Mouse (Mus musculus): ENCODE results near the gene Uox. TPM values are rescaled to one million over a fixed set of nuclear protein-coding genes. Genes with fewer than 3 reads are reported as not detected.

Gene Uox
- polyA plus RNA-seq, 1 experiment = not detected

DNA sequence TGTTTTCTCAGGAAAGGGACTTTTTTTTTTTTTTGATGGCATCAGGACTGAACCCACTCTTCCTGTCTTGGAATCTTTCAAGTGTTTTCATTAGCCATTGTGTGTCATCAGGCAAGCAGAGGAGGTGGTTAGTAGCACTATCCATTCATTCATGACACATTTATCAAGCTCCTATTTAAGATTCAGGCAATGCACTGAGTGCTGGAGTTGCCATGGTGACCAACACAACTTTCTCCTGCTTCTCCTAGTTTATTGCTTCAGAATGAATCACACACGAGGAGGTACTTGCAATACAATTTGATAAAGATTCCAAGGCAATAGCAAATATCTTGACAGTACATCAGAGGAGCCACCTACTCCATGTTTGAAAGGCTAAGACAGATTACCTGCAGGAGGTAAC lies 37.1 kb downstream of the Uox start:
- DNase-seq (ENCODE audit: low read depth in 1 of 2, low spot score in 2 of 2) = no peak
- no peaks in the 10 kb centered on the region for H3K4me1 ChIP-seq (ENCODE audit: control insufficient read depth, insufficient read depth, insufficient read length)
- no peak for TF ChIP-seq POLR2A (IDR thresholded peaks at IDR 0.05; ENCODE audit: low read depth, low read length)
- no peak for TF ChIP-seq CTCF (IDR thresholded peaks at IDR 0.05; ENCODE audit: extremely low read depth, insufficient read depth, insufficient read length, insufficient replicate concordance)
- H3K27me3 ChIP-seq (ENCODE audit: control insufficient read depth, insufficient read depth, low read length) = no peaks in the 10 kb centered on the region
- no peak overlapping the region for H3K27ac ChIP-seq (ENCODE audit: insufficient read depth, low read length)
- no peak overlapping the region for H3K4me3 ChIP-seq (ENCODE audit: extremely low read depth, insufficient read depth, insufficient read length)
- no peaks in the 10 kb centered on the region for H3K36me3 ChIP-seq (ENCODE audit: control insufficient read depth, insufficient read depth, low read length)
- WGBS = 59% methylated on average over 1 of the region's 1 CpGs

DNA sequence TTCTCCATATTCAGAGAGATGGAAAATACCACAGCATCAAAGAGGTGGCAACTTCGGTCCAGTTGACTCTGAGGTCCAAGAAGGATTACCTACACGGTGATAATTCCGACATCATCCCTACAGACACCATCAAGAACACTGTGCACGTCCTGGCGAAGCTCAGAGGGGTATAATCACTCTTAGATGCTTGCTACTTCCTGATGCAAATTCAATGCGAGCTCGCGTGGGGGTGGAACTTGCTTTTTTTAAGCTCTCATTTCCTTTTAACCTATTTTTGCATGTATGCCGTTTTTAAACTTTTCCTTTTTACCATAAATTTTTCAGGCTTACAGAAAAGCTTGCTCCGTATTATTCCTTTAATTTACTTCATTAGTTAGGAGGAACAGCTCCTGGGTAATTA lies 40.1 kb downstream of the Uox start:
- no peaks in the 10 kb centered on the region for H3K27me3 ChIP-seq (ENCODE audit: control insufficient read depth, insufficient read depth, low read length)
- no peak overlapping the region for H3K4me3 ChIP-seq (ENCODE audit: extremely low read depth, insufficient read depth, insufficient read length)
- H3K4me1 ChIP-seq (ENCODE audit: control insufficient read depth, insufficient read depth, insufficient read length) = no peaks in the 10 kb centered on the region
- no peak for DNase-seq (ENCODE audit: low read depth in 1 of 2, low spot score in 2 of 2)
- TF ChIP-seq CTCF (IDR thresholded peaks at IDR 0.05; ENCODE audit: extremely low read depth, insufficient read depth, insufficient read length, insufficient replicate concordance) (no peak), POLR2A (IDR thresholded peaks at IDR 0.05; ENCODE audit: low read depth, low read length) (no peak)
- WGBS = 37% methylated on average over 10 of the region's 10 CpGs
- H3K27ac ChIP-seq (ENCODE audit: insufficient read depth, low read length) = no peak overlapping the region
- H3K36me3 ChIP-seq (ENCODE audit: control insufficient read depth, insufficient read depth, low read length) = no peaks in the 10 kb centered on the region

DNA sequence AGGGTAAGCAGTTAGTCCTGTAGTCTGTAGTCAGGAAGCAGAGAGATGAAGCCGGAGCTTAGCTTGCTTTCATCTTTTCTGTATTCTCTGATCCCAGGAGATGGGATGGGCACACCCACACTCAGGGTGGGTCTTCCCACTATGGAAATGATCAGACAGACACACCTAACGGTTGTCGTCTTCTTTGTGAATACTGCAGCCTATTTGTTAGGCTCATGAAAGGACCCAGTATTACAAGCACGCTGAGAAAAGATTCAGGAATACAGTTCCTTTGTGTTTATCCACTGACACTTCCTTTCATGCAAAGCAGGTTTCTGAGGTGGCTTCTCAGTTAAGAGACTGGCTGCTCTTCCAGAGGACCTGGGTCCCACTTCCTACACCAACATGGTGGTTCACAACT lies 41.0 kb downstream of the Uox start:
- Histone ChIP-seq H3K4me3 (ENCODE audit: extremely low read depth, insufficient read depth, insufficient read length) (no peak overlapping the region), H3K27me3 (ENCODE audit: control insufficient read depth, insufficient read depth, low read length) (no peaks in the 10 kb centered on the region), H3K27ac (ENCODE audit: insufficient read depth, low read length) (no peak overlapping the region), H3K4me1 (ENCODE audit: control insufficient read depth, insufficient read depth, insufficient read length) (no peaks in the 10 kb centered on the region), H3K36me3 (ENCODE audit: control insufficient read depth, insufficient read depth, low read length) (no peaks in the 10 kb centered on the region)
- no peak for DNase-seq (ENCODE audit: low read depth in 1 of 2, low spot score in 2 of 2)
- 88% methylated on average over 4 of the region's 4 CpGs for WGBS
- TF ChIP-seq POLR2A (IDR thresholded peaks at IDR 0.05; ENCODE audit: low read depth, low read length) = no peak
- no peak for TF ChIP-seq CTCF (IDR thresholded peaks at IDR 0.05; ENCODE audit: extremely low read depth, insufficient read depth, insufficient read length, insufficient replicate concordance)

DNA sequence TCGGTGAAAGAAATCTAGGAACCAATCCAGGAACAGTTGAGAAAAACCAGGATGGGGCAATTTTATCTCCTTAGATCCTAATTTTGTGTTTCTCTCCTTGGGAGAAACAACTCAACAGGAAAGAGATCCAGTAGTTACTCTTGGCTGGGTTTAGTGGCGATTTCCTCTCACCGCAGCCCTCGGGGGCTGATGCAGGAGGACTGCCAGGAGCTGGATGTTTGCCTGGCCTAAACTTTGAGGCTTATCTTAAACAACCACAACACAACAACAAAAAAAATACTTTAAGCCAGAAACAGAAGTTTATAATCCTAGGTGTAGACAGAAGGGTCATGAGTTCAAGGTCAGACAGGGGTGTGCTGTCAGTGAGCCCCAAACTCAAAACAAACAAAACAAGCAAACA lies 41.6 kb downstream of the Uox start:
- no peaks in the 10 kb centered on the region for H3K4me1 ChIP-seq (ENCODE audit: control insufficient read depth, insufficient read depth, insufficient read length)
- no peak overlapping the region for H3K27ac ChIP-seq (ENCODE audit: insufficient read depth, low read length)
- TF ChIP-seq CTCF (IDR thresholded peaks at IDR 0.05; ENCODE audit: extremely low read depth, insufficient read depth, insufficient read length, insufficient replicate concordance) = no peak
- no peak for TF ChIP-seq POLR2A (IDR thresholded peaks at IDR 0.05; ENCODE audit: low read depth, low read length)
- H3K27me3 ChIP-seq (ENCODE audit: control insufficient read depth, insufficient read depth, low read length) = no peaks in the 10 kb centered on the region
- no peak overlapping the region for H3K4me3 ChIP-seq (ENCODE audit: extremely low read depth, insufficient read depth, insufficient read length)
- H3K36me3 ChIP-seq (ENCODE audit: control insufficient read depth, insufficient read depth, low read length) = no peaks in the 10 kb centered on the region
- WGBS = 85% methylated on average over 4 of the region's 4 CpGs
- no peak for DNase-seq (ENCODE audit: low read depth in 1 of 2, low spot score in 2 of 2)

DNA sequence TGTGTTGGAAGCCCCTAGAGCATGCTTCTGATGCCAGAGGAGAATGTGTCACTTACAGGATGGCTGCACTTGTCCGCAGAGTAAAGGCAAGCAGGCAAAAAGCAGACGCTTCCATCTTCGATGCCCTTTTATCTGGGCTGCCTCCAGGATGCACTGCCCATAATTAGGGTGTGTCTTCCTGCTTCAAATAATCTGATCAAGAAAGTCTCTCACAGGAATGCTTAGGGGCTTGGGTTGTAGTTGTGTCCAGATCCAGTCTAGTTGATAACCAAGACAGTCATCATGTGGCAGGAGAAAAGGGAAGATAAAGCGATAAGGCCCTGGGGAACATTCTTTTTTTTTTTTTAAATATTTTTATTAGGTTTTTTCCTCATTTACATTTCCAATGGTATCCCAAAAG lies 45.3 kb downstream of the Uox start, which contains the start of gene Dnase2b:
TSS of gene Dnase2b (minus strand) at position 101 of the 400 bp plus-strand sequence.
- no peaks in the 10 kb centered on the region for H3K27me3 ChIP-seq (ENCODE audit: control insufficient read depth, insufficient read depth, low read length)
- no peaks in the 10 kb centered on the region for H3K4me1 ChIP-seq (ENCODE audit: control insufficient read depth, insufficient read depth, insufficient read length)
- TF ChIP-seq POLR2A (IDR thresholded peaks at IDR 0.05; ENCODE audit: low read depth, low read length) = no peak
- TF ChIP-seq CTCF (IDR thresholded peaks at IDR 0.05; ENCODE audit: extremely low read depth, insufficient read depth, insufficient read length, insufficient replicate concordance) = no peak
- no peak for DNase-seq (ENCODE audit: low read depth in 1 of 2, low spot score in 2 of 2)
- WGBS = 88% methylated on average over 4 of the region's 4 CpGs
- H3K4me3 ChIP-seq (ENCODE audit: extremely low read depth, insufficient read depth, insufficient read length) = no peak within 1 kb of the TSS
- H3K27ac ChIP-seq (ENCODE audit: insufficient read depth, low read length) = no peak within 1 kb of the TSS
- no peaks in the 10 kb centered on the region for H3K36me3 ChIP-seq (ENCODE audit: control insufficient read depth, insufficient read depth, low read length)

DNA sequence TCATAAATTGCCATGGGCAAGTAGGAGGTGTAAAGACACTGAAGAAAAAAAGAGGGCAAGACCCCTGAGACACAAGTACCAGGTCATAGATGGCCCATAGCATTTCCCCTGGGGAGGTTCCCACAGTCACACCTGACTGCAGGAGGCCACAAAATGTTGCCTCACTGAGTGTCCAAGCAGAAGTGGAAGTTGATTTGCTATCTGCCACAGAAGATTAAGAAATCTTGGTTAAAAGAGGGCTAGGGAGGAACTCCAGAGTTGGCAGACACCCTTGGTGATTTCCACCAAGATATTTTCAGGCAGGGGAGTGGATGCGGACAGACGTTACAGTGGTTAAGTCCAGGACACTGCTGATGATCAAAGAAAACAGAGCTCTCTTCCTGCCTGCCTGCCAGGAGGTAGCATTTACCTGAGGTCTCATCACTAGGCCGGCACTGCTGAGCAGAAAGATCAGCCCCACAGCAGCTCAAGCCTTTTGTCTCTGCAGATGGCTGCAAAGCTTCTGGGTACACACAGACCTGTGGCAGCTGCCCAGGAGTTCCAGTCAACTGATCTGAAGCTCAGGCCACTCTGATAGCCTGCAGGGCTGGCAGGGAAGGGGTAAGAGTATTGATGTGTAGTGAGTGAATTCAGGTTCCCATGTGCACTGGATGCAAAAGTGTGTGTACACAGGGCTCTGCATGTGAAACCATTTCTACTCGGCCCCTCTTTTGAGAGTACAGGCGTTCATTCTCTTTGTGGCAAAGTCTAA lies 46.5 kb downstream of the Uox start:
- no peak overlapping the region for H3K4me3 ChIP-seq (ENCODE audit: extremely low read depth, insufficient read depth, insufficient read length)
- no peaks in the 10 kb centered on the region for H3K4me1 ChIP-seq (ENCODE audit: control insufficient read depth, insufficient read depth, insufficient read length)
- 47% methylated on average over 5 of the region's 5 CpGs for WGBS
- H3K27me3 ChIP-seq (ENCODE audit: control insufficient read depth, insufficient read depth, low read length) = no peaks in the 10 kb centered on the region
- DNase-seq (ENCODE audit: low read depth in 1 of 2, low spot score in 2 of 2) = no peak
- H3K36me3 ChIP-seq (ENCODE audit: control insufficient read depth, insufficient read depth, low read length) = no peaks in the 10 kb centered on the region
- H3K27ac ChIP-seq (ENCODE audit: insufficient read depth, low read length) = peak overlapping the region; percentile 25
- no peak for TF ChIP-seq POLR2A (IDR thresholded peaks at IDR 0.05; ENCODE audit: low read depth, low read length)
- TF ChIP-seq CTCF (IDR thresholded peaks at IDR 0.05; ENCODE audit: extremely low read depth, insufficient read depth, insufficient read length, insufficient replicate concordance) = no peak

DNA sequence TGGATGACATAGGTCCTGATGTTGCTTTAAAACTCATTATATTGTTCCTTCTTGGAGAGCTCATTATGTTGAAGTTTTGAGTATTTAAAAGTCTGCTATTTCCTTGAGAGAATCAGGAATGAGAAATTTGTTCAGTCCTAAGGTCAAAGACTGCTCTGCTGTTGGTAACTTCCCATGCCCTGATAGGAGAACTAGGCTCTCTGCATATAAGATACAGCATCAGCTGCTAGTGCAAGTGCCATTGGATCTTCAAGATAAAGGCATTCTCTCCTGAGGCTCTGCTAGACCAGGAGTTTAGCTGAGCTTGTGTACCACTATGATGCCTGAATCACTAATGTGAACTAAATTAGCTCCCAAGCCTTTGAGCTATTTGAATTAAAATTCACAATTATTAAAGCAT lies 47.7 kb downstream of the Uox start:
- Histone ChIP-seq H3K27ac (ENCODE audit: insufficient read depth, low read length) (no peak overlapping the region), H3K27me3 (ENCODE audit: control insufficient read depth, insufficient read depth, low read length) (no peaks in the 10 kb centered on the region), H3K4me3 (ENCODE audit: extremely low read depth, insufficient read depth, insufficient read length) (no peak overlapping the region), H3K4me1 (ENCODE audit: control insufficient read depth, insufficient read depth, insufficient read length) (no peaks in the 10 kb centered on the region), H3K36me3 (ENCODE audit: control insufficient read depth, insufficient read depth, low read length) (no peaks in the 10 kb centered on the region)
- TF ChIP-seq POLR2A (IDR thresholded peaks at IDR 0.05; ENCODE audit: low read depth, low read length) = no peak
- TF ChIP-seq CTCF (IDR thresholded peaks at IDR 0.05; ENCODE audit: extremely low read depth, insufficient read depth, insufficient read length, insufficient replicate concordance) = no peak
- no peak for DNase-seq (ENCODE audit: low read depth in 1 of 2, low spot score in 2 of 2)
